Mouse (Mus musculus): ENCODE measurements around the gene Anp32b.

DNA sequence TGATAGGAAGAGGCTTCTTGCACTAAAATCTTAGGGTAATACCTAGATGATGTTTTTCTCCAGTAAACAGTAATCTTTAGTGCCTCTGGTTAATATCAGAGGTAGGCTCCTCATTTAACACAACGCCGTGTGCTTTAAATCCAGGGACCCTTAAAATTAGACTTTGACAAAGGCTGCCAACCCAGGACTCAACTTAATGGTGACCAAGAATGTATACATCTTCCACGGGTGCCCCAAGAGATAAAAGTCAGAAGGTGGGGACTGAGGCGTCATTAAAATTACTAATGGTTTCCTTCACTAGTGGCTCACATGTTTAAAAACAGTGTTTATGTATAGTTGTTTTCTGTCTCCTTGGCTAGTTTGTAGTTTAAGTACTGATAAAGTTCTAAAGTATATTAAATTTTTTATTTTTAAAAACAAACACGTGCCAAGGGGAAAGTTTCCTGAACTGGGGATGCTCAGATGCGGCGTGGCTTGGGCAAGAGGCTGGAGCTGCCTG lies 633 bp upstream of the Anp32b start:
- TF ChIP-seq CTCF (IDR thresholded peaks at IDR 0.05; ENCODE audit: low read depth) (no peak), EP300 (IDR thresholded peaks at IDR 0.05; ENCODE audit: low read depth) (no peak)
